Mouse (Mus musculus): Measurements from ENCODE around the gene Mrpl38. TPM values are rescaled to one million over a fixed set of nuclear protein-coding genes. Genes with fewer than 3 reads are reported as not detected.

The Mrpl38 gene
- polyA plus RNA-seq, 1 experiment from 2014 or later: 81.3 TPM

- peaks cover 53% of the 10 kb centered on the region for H3K36me3 ChIP-seq (ENCODE audit: control insufficient read depth, insufficient read depth, low read length)
- H3K27me3 ChIP-seq (replicated peaks; ENCODE audit: control insufficient read depth, insufficient read depth, low read length): no peaks in the 10 kb centered on the region
- WGBS: 79% methylated on average over 5 of the region's 5 CpGs
- H3K9ac ChIP-seq (ENCODE audit: low read depth, low read length): no peak overlapping the region
- H3K4me2 ChIP-seq (ENCODE audit: low read depth, low read length): no peak overlapping the region
- no peak for ATAC-seq (ENCODE audit: low read depth)
- no peaks in the 10 kb centered on the region for H3K9me3 ChIP-seq (ENCODE audit: control insufficient read depth, low read length)
- peaks cover 11% of the 10 kb centered on the region; the same call in 1 of the 2 replicates for H3K4me1 ChIP-seq (ENCODE audit: control insufficient read depth, insufficient read depth, low read length)
- H3K4me3 ChIP-seq (ENCODE audit: low read depth, low read length): no peak overlapping the region
- H3K27ac ChIP-seq (replicated peaks; ENCODE audit: low read depth, low read length): no peak overlapping the region
- no peak for DNase-seq (ENCODE audit: low spot score)
Observed at GRCm38 (mm10) chr11:116170003-116170800, 31.5 kb upstream of the Mrpl38 start.

GRCm38 (mm10) chr11:116169214-116169613, 30.5 kb upstream of the Mrpl38 start:
- Histone ChIP-seq H3K36me3 (ENCODE audit: control insufficient read depth, insufficient read depth, low read length) (peaks cover 53% of the 10 kb centered on the region), H3K4me1 (ENCODE audit: control insufficient read depth, insufficient read depth, low read length) (peaks cover 11% of the 10 kb centered on the region; the same call in 1 of the 2 replicates), H3K9me3 (ENCODE audit: control insufficient read depth, low read length) (no peaks in the 10 kb centered on the region), H3K4me2 (ENCODE audit: low read depth, low read length) (no peak overlapping the region), H3K4me3 (ENCODE audit: low read depth, low read length) (no peak overlapping the region), H3K27ac (replicated peaks; ENCODE audit: low read depth, low read length) (no peak overlapping the region), H3K9ac (ENCODE audit: low read depth, low read length) (no peak overlapping the region), H3K27me3 (replicated peaks; ENCODE audit: control insufficient read depth, insufficient read depth, low read length) (no peaks in the 10 kb centered on the region)
- WGBS: 78% methylated on average over 3 of the region's 3 CpGs
- ATAC-seq (ENCODE audit: low read depth): no peak
- no peak for DNase-seq (ENCODE audit: low spot score)

- H3K4me2 ChIP-seq (ENCODE audit: low read depth, low read length): peak within 1 kb of the TSS; percentile 81
- peak; percentile 98 for ATAC-seq (ENCODE audit: low read depth)
- under 1% methylated on average over 39 of the region's 40 CpGs for WGBS
- peak; percentile 99 for DNase-seq (ENCODE audit: low spot score)
- no peaks in the 10 kb centered on the region for H3K9me3 ChIP-seq (ENCODE audit: control insufficient read depth, low read length)
- H3K36me3 ChIP-seq (ENCODE audit: control insufficient read depth, insufficient read depth, low read length): peaks cover 48% of the 10 kb centered on the region
- H3K27ac ChIP-seq (replicated peaks; ENCODE audit: low read depth, low read length): peak within 1 kb of the TSS; percentile 95
- peak within 1 kb of the TSS; percentile 86 for H3K9ac ChIP-seq (ENCODE audit: low read depth, low read length)
- H3K4me3 ChIP-seq (ENCODE audit: low read depth, low read length): peak within 1 kb of the TSS; percentile 79
- H3K4me1 ChIP-seq (ENCODE audit: control insufficient read depth, insufficient read depth, low read length): peaks cover 11% of the 10 kb centered on the region; the same call in 1 of the 2 replicates
- H3K27me3 ChIP-seq (replicated peaks; ENCODE audit: control insufficient read depth, insufficient read depth, low read length): no peaks in the 10 kb centered on the region
Observed at GRCm38 (mm10) chr11:116167884-116168439, 29.3 kb upstream of the Mrpl38 start, which contains the start of gene Fbf1. Fbf1 (minus strand) TSS chr11:116168166.

GRCm38 (mm10) chr11:116167232-116167631, 28.6 kb upstream of the Mrpl38 start:
- WGBS: 5% methylated on average over 6 of the region's 6 CpGs
- ATAC-seq (ENCODE audit: low read depth) (no peak), DNase-seq (ENCODE audit: low spot score) (peak; percentile 84)

GRCm38 (mm10) chr11:116163002-116163401, 24.3 kb upstream of the Mrpl38 start:
- no peak overlapping the region for H3K4me2 ChIP-seq (ENCODE audit: low read depth, low read length)
- no peak for ATAC-seq (ENCODE audit: low read depth)

More at GRCm38 (mm10) chr11:116167232-116167631, 28.6 kb upstream of the Mrpl38 start:
- Histone ChIP-seq H3K9ac (ENCODE audit: low read depth, low read length) (peak overlapping the region; percentile 86), H3K27ac (replicated peaks; ENCODE audit: low read depth, low read length) (peak overlapping the region; percentile 95), H3K9me3 (ENCODE audit: control insufficient read depth, low read length) (no peaks in the 10 kb centered on the region), H3K27me3 (replicated peaks; ENCODE audit: control insufficient read depth, insufficient read depth, low read length) (no peaks in the 10 kb centered on the region), H3K4me1 (ENCODE audit: control insufficient read depth, insufficient read depth, low read length) (peaks cover 11% of the 10 kb centered on the region; the same call in 1 of the 2 replicates), H3K4me2 (ENCODE audit: low read depth, low read length) (peak overlapping the region; percentile 81), H3K36me3 (ENCODE audit: control insufficient read depth, insufficient read depth, low read length) (peaks cover 41% of the 10 kb centered on the region), H3K4me3 (ENCODE audit: low read depth, low read length) (peak overlapping the region; percentile 79)

GRCm38 (mm10) chr11:116162146-116162545, 23.5 kb upstream of the Mrpl38 start:
- H3K27ac ChIP-seq (replicated peaks; ENCODE audit: low read depth, low read length): 0 out of 2 replicates have a peak overlapping the region, but pooled peaks have one; percentile 15
- DNase-seq (ENCODE audit: low spot score) (peak; percentile 51), ATAC-seq (ENCODE audit: low read depth) (0 out of 2 replicates have a peak, but pooled peaks have one; percentile 20)
- no peak overlapping the region for H3K4me2 ChIP-seq (ENCODE audit: low read depth, low read length)
- H3K27me3 ChIP-seq (replicated peaks; ENCODE audit: control insufficient read depth, insufficient read depth, low read length): no peaks in the 10 kb centered on the region
- WGBS: 78% methylated on average over 10 of the region's 10 CpGs
- H3K4me3 ChIP-seq (ENCODE audit: low read depth, low read length): no peak overlapping the region
- no peaks in the 10 kb centered on the region for H3K9me3 ChIP-seq (ENCODE audit: control insufficient read depth, low read length)
- H3K4me1 ChIP-seq (ENCODE audit: control insufficient read depth, insufficient read depth, low read length): peaks cover 11% of the 10 kb centered on the region; the same call in 1 of the 2 replicates
- peaks cover 70% of the 10 kb centered on the region for H3K36me3 ChIP-seq (ENCODE audit: control insufficient read depth, insufficient read depth, low read length)
- no peak overlapping the region for H3K9ac ChIP-seq (ENCODE audit: low read depth, low read length)

More at GRCm38 (mm10) chr11:116163002-116163401, 24.3 kb upstream of the Mrpl38 start:
- Histone ChIP-seq H3K9ac (ENCODE audit: low read depth, low read length) (no peak overlapping the region), H3K27ac (replicated peaks; ENCODE audit: low read depth, low read length) (no peak overlapping the region), H3K4me3 (ENCODE audit: low read depth, low read length) (no peak overlapping the region), H3K36me3 (ENCODE audit: control insufficient read depth, insufficient read depth, low read length) (peaks cover 62% of the 10 kb centered on the region), H3K27me3 (replicated peaks; ENCODE audit: control insufficient read depth, insufficient read depth, low read length) (no peaks in the 10 kb centered on the region), H3K4me1 (ENCODE audit: control insufficient read depth, insufficient read depth, low read length) (peaks cover 11% of the 10 kb centered on the region; the same call in 1 of the 2 replicates), H3K9me3 (ENCODE audit: control insufficient read depth, low read length) (no peaks in the 10 kb centered on the region)
- DNase-seq (ENCODE audit: low spot score): no peak
- WGBS: 54% methylated on average over 9 of the region's 9 CpGs

- 65% methylated on average over 12 of the region's 12 CpGs for WGBS
Observed at GRCm38 (mm10) chr11:116161312-116161711, 22.6 kb upstream of the Mrpl38 start.

GRCm38 (mm10) chr11:116150960-116151359, 12.3 kb upstream of the Mrpl38 start:
- 92% methylated on average over 2 of the region's 2 CpGs for WGBS
- H3K4me3 ChIP-seq (ENCODE audit: low read depth, low read length): no peak overlapping the region
- H3K36me3 ChIP-seq (ENCODE audit: control insufficient read depth, insufficient read depth, low read length): peaks cover 99% of the 10 kb centered on the region
- no peak overlapping the region for H3K27ac ChIP-seq (replicated peaks; ENCODE audit: low read depth, low read length)
- H3K27me3 ChIP-seq (replicated peaks; ENCODE audit: control insufficient read depth, insufficient read depth, low read length): no peaks in the 10 kb centered on the region
- ATAC-seq (ENCODE audit: low read depth): no peak
- H3K9me3 ChIP-seq (ENCODE audit: control insufficient read depth, low read length): no peaks in the 10 kb centered on the region
- H3K4me1 ChIP-seq (ENCODE audit: control insufficient read depth, insufficient read depth, low read length): no peaks in the 10 kb centered on the region
- no peak overlapping the region for H3K4me2 ChIP-seq (ENCODE audit: low read depth, low read length)
- DNase-seq (ENCODE audit: low spot score): no peak
- H3K9ac ChIP-seq (ENCODE audit: low read depth, low read length): no peak overlapping the region

More at GRCm38 (mm10) chr11:116161312-116161711, 22.6 kb upstream of the Mrpl38 start:
- no peaks in the 10 kb centered on the region for H3K27me3 ChIP-seq (replicated peaks; ENCODE audit: control insufficient read depth, insufficient read depth, low read length)
- peak; percentile 79 for ATAC-seq (ENCODE audit: low read depth)
- H3K9me3 ChIP-seq (ENCODE audit: control insufficient read depth, low read length): no peaks in the 10 kb centered on the region
- peaks cover 79% of the 10 kb centered on the region for H3K36me3 ChIP-seq (ENCODE audit: control insufficient read depth, insufficient read depth, low read length)
- H3K4me1 ChIP-seq (ENCODE audit: control insufficient read depth, insufficient read depth, low read length): peaks cover 2% of the 10 kb centered on the region; the same call in 1 of the 2 replicates
- H3K4me2 ChIP-seq (ENCODE audit: low read depth, low read length): no peak overlapping the region
- H3K9ac ChIP-seq (ENCODE audit: low read depth, low read length): no peak overlapping the region
- DNase-seq (ENCODE audit: low spot score): peak; percentile 78
- H3K4me3 ChIP-seq (ENCODE audit: low read depth, low read length): no peak overlapping the region
- peak overlapping the region; percentile 48 for H3K27ac ChIP-seq (replicated peaks; ENCODE audit: low read depth, low read length)
